Mouse (Mus musculus) liver, adult (tissue): ENCODE results near the gene Gas7.

Experiments
- GATA4 ChIP-seq: IDR thresholded peaks from 2 replicates; pipeline ENCODE4 v1.6.1; 2014; ENCODE audit warnings: mild to moderate bottlenecking, low read length; ENCODE audit not compliant: insufficient replicate concordance

The Gas7 gene

GRCm38 (mm10) chr11:67679930-67680329 lies 224.7 kb downstream of the Gas7 start:
- TF ChIP-seq GATA4: no peak

- no peak for TF ChIP-seq GATA4
These were observed 226.6 kb downstream of the Gas7 start for GRCm38 (mm10) chr11:67681871-67682270.

GRCm38 (mm10) chr11:67686109-67686508 lies 230.9 kb downstream of the Gas7 start:
- no peak for TF ChIP-seq GATA4

DNA sequence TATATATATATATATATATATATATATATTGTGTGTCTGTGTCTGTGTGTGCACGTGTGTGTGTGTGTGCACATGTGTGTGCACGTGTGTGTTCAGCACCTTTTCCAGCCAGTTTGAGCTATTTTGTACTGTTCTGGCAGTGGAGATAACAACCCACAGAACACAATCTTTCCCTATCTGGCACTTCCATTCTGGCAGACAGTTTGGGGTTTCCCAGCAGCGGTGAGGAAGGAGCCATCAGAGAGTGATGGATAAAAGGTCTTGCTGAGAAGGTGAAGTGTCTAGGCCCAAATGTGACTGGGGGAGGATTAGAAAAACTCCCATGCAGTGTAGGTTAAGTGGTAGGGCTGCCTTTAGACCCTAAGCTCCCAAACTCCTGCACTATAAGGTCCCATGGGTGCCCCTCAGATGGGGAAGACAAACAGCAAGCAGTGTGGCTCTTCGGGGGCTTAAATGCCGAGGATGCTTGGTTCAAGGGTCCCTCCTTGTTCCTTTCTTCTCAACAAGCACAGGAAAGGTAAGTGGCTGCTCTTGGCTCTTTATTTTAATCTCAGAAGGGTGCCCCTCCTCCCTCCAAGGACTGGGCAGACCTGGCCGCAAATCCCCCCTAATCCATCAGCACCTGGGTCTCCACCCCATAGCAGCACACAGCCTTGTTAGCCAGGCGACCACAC lies 239.6 kb downstream of the Gas7 start, which contains the start of gene Rcvrn:
TSS of gene Rcvrn (plus strand) at position 624 of the 674 bp plus-strand sequence.
- TF ChIP-seq GATA4: no peak

DNA sequence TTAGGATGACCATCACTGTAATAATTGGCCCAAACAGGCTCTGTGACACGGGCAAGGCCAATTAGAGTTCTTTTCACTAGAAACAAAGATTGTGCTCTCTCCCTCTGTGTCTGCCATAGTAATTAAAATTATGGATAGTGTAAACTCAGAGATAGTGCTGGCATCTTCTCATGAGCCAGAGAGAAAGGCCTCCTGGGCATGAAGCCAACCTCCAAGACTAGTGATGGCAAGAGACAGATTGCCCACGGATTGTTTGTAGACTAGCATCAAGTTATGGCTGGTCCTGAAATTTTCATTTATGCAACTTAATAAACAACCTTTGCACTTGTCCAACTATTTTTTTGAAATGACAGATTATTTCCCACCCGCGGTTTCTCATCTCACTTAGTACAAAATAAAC lies 257.7 kb downstream of the Gas7 start:
- TF ChIP-seq GATA4: no peak

DNA sequence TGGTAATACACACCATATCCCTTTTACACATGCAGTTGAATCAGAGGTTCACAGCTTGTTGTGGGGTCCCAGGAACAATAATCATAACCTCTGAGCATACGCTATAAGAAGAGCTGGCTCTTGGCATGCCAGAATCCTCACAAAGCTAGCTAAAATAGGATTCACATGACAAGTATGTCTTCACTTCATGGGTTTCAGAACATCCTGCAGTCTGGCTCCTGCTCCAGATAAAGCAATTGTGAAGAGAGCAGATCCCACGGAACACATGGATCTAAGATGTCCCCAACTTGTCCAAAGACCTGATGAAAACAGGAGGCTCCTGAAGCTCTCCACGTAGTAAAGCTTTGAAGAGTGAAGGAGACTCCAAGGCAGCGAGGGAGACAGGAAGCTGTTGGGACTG lies 260.1 kb downstream of the Gas7 start:
- no peak for TF ChIP-seq GATA4

GRCm38 (mm10) chr11:67721485-67721884 lies 266.2 kb downstream of the Gas7 start:
- no peak for TF ChIP-seq GATA4

DNA sequence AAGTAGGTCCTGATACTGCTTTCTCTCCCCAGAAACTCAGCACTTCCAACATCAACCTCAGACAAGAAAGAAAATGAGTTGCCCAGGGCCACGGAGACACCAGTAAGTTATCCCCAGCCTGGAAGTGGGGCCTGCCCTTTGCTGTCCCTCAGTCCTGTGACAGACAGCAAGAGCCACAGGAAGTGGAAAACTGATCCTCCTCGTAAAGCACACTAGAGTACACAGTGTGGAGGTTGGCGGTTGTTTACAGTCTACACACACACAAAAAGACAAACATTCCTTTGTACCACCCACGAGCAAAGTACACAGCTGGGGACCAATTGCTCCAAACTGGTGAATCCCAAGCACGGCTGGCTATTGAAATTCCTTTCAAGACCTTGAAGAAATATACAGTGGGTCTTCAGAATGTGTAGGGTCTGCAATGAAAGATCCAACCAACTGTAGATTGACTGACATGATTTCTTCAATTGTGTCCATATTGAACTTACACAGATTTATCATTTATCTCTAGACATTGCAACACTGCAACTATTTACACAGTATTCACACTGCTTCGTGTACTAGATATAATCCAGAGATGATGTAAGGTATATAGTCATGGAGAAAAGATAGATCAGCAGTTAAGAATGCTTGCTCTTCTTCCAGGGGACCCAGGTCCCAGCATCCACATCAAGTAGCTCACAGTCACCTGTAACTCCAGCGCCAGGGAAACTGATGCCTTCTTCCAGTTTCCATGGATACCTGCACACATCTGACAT lies 267.3 kb downstream of the Gas7 start:
- no peak for TF ChIP-seq GATA4

GRCm38 (mm10) chr11:67723231-67724013 lies 268.2 kb downstream of the Gas7 start:
- TF ChIP-seq GATA4: no peak

GRCm38 (mm10) chr11:67727095-67727494 lies 271.9 kb downstream of the Gas7 start:
- TF ChIP-seq GATA4: no peak

DNA sequence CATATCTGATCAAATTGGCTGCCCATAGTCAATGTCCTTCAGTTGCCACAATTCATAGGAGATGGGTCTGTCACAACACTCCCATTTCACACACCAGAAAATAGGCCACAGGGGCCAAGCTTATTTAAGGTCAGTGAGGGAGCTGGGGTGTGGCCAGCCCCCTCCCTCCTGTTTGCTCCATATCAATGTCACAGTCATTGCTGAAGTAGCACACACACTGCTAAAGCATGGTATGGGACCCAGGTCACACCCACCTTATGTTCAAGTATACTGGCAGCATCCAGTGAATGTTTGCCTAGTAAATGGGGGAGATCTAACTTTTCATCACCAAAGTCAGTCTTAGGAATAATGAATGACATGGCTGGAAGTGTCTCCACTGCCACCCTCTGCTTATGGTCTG lies 273.5 kb downstream of the Gas7 start:
- TF ChIP-seq GATA4: no peak

- TF ChIP-seq GATA4: no peak
These were observed 275.8 kb downstream of the Gas7 start for GRCm38 (mm10) chr11:67731056-67731455.

- TF ChIP-seq GATA4: no peak
These were observed 278.5 kb downstream of the Gas7 start for GRCm38 (mm10) chr11:67733726-67734125.

DNA sequence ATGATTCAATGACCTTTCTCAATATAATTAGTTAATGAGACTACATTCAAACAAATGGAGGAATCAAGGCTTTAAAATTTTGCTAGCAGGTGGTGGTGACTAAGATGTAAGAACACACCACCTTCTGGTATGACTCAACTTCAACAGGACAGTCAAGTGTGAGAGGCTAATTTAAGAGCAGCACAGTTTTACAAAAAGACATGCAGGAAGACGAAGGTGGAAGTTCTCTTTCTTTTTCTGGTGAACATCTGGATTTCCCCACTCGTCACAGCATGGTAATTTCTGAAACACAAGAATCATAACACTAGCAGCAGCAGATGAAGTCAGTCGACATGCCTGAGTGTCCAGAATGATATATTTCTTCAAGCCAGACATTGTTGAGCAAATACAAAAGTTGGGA lies 279.4 kb downstream of the Gas7 start:
- no peak for TF ChIP-seq GATA4

GRCm38 (mm10) chr11:67738345-67738744 lies 283.1 kb downstream of the Gas7 start:
- TF ChIP-seq GATA4: no peak
